8 mouse cellular contexts compared by ENCODE assay signal in the genomic region with DNA sequence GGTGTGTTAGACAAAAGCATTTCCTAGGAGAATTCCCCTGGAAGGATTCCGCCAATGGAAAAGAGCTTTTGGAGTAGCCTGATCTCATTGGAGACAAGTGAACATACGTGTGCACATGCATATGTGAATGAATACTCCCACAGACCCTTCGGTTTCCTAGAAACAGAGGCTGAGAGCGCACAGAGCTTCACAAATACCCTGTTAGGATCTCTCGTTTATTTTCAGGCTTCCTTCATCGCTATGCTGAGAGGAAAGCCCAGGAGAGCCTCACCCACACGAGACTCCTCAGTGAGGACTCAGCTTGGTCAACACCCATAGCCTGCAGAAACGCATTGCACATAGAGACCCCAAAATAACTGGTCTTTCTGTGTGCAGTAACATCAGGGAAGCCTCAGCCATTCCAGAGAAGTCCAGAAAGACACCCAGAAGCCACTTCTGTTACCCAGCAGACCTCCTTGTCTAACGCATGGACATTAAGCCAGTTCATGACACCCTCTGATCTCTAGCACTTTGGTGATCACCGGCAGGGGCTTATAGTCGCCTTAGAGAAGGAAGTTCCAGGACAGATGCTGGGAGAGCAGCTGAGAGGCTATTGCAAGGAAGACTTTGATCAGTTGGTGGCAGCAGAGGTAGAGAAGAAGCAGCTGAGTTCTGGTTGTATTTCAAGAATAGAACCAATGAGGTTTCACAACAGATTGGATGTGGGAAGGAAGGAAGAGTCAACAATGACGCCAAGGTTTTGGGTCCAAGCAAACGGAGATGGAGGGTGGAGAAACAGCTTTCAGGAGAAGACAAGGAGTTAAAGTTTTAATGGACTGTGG. TPM values are rescaled to one million over a fixed set of nuclear protein-coding genes. Genes with fewer than 3 reads are reported as not detected.
A peak's percentile ranks its signal among the peaks of the same experiment; 100 is the strongest.
DNase-seq lines count a peak whose midpoint lies in the region; ATAC-seq lines count a peak whose summit lies in the region.

No protein-coding gene starts in this region.

- H3K36me3 ChIP-seq in forebrain, embryonic 10.5 days (replicated peaks) = no peaks in the 10 kb centered on the region
- no peaks in the 10 kb centered on the region for H3K36me3 ChIP-seq in forebrain, embryonic 11.5 days (ENCODE audit: control insufficient read depth, insufficient read depth, low read length)

- DNase-seq in forebrain, embryonic 10.5 days (ENCODE audit: extremely low spot score, low spot score) = no peak
- DNase-seq in forebrain, embryonic 11.5 days (ENCODE audit: low spot score) = no peak
- peak; percentile 48 for DNase-seq in MN1 (ENCODE audit: low spot score)
- peak; percentile 41 to 61 for DNase-seq in kidney, postnatal 4 days
- DNase-seq in thymus, postnatal 0 days (ENCODE audit: low spot score) = peak; percentile 37
- DNase-seq in spleen, postnatal 10 days (ENCODE audit: low spot score in 2 of 2) = no peak

- ATAC-seq in forebrain, embryonic 11.5 days (replicated peaks; ENCODE audit: low FRiP score) = no peak
- ATAC-seq in granulocyte monocyte progenitor cell, adult 5-6 weeks (replicated peaks; ENCODE audit: poor library complexity, severe bottlenecking) = peak; percentile 67
- ATAC-seq in megakaryocyte progenitor cell, adult 5-6 weeks (replicated peaks; ENCODE audit: poor library complexity) = peak; percentile 78

- WGBS in forebrain, embryonic 10.5 days = 69% methylated on average over 13 of the region's 13 CpGs
- WGBS in forebrain, embryonic 11.5 days = 72% methylated on average over 13 of the region's 13 CpGs

- H3K9ac ChIP-seq in forebrain, embryonic 11.5 days (ENCODE audit: low read length) = no peak overlapping the region

- no peaks in the 10 kb centered on the region for H3K9me3 ChIP-seq in forebrain, embryonic 10.5 days
- no peaks in the 10 kb centered on the region for H3K9me3 ChIP-seq in forebrain, embryonic 11.5 days (ENCODE audit: control insufficient read depth, low read length)

- no peak overlapping the region for H3K4me2 ChIP-seq in forebrain, embryonic 11.5 days (ENCODE audit: low read depth, low read length, severe bottlenecking)

- peaks cover 21% of the 10 kb centered on the region for H3K4me1 ChIP-seq in forebrain, embryonic 10.5 days
- no peaks in the 10 kb centered on the region for H3K4me1 ChIP-seq in forebrain, embryonic 11.5 days (replicated peaks; ENCODE audit: control insufficient read depth, insufficient read depth, low read length)

- no peaks in the 10 kb centered on the region for H3K27me3 ChIP-seq in forebrain, embryonic 10.5 days (ENCODE audit: poor library complexity, severe bottlenecking)
- H3K27me3 ChIP-seq in forebrain, embryonic 11.5 days (ENCODE audit: control insufficient read depth, insufficient read depth, low read length) = no peaks in the 10 kb centered on the region

- H3K27ac ChIP-seq in forebrain, embryonic 10.5 days = peak overlapping the region; percentile 35; the same call in 1 of the 2 replicates
- H3K27ac ChIP-seq in forebrain, embryonic 11.5 days (ENCODE audit: low read depth, low read length) = no peak overlapping the region

- no peak overlapping the region for H3K4me3 ChIP-seq in forebrain, embryonic 10.5 days
- H3K4me3 ChIP-seq in forebrain, embryonic 11.5 days (ENCODE audit: low read depth, low read length) = no peak overlapping the region

RNA-seq across cellular contexts. Expression of a gene that starts 58.4 kb away (rescaled TPM):
- polyA plus RNA-seq in forebrain, embryonic 10.5 days (2016; fragmentation: Nextera tagmentation; extraction: Ambion mirVana) = 1.3 and 1.6 TPM in 2 replicates
- polyA plus RNA-seq in forebrain, embryonic 11.5 days (2014; fragmentation: Nextera tagmentation; extraction: Ambion mirVana) = 4.2 and 4.3 TPM in 2 replicates
- not detected in 2 replicates for total RNA-seq in granulocyte monocyte progenitor cell, adult 5-6 weeks (2014; fragmentation: Nextera tagmentation)
- not detected in 2 replicates for total RNA-seq in granulocyte monocyte progenitor cell, adult 5-6 weeks (2017)
- not detected in 2 replicates for total RNA-seq in megakaryocyte progenitor cell, adult 5-6 weeks (2015)
- total RNA-seq in megakaryocyte progenitor cell, adult 5-6 weeks (2017) = not detected in 2 replicates
- polyA plus RNA-seq in thymus, postnatal 0 days (2015; fragmentation: Nextera tagmentation; extraction: Ambion mirVana) = 0.13 and 0.23 TPM in 2 replicates

Comparison
In these comparisons a context has a peak if more than half of its experiments do, and no peak if none do; other contexts are left out.
1. DNase-seq: peak in MN1 (single experiment), kidney, postnatal 4 days (2 of 2) and thymus, postnatal 0 days (single experiment); none in forebrain, embryonic 10.5 days (single experiment), forebrain, embryonic 11.5 days (single experiment) and spleen, postnatal 10 days (0 of 2).